Mouse (Mus musculus): Measurements from ENCODE around the gene Apof. TPM values are rescaled to one million over a fixed set of nuclear protein-coding genes. Genes with fewer than 3 reads are reported as not detected.

The Apof gene
- total and polyA plus RNA-seq, 3 experiments, result 0.66 to 1.3 (median 0.99) TPM

GRCm38 (mm10) chr10:128303126-128304021 lies 34.9 kb downstream of the Apof start, which contains the start of gene Pan2 (continued):
- TF ChIP-seq UBTF (IDR thresholded peaks at IDR 0.05; ENCODE audit: low read depth, low read length), result no peak

- no peak overlapping the region for H3K4me3 ChIP-seq (replicated peaks in 1 of 3; ENCODE audit: low read depth in 2 of 3, low read length in 2 of 3, poor library complexity in 1 of 3)
- H3K4me2 ChIP-seq (ENCODE audit: insufficient read depth, low read depth, poor library complexity, severe bottlenecking), result no peak overlapping the region
- H3K27me3 ChIP-seq (replicated peaks), result no peaks in the 10 kb centered on the region
- in situ Hi-C loops (cut with MboI; ENCODE audit: low pct_ligation_motif_present, low pct_unique_long_range_greater_than_20kb, low sequenced_read_pairs), result no loop called here
- no peaks in the 10 kb centered on the region for H3K79me2 ChIP-seq (replicated peaks; ENCODE audit: control insufficient read depth, extremely low read depth, insufficient read depth, poor library complexity, severe bottlenecking)
- peaks cover 10 to 27% of the 10 kb centered on the region in 2 experiments for H3K4me1 ChIP-seq (ENCODE audit: control insufficient read depth in 1 of 2, insufficient read depth in 2 of 2)
- no peak overlapping the region for H3K9ac ChIP-seq (ENCODE audit: insufficient read depth, low read depth)
- peak overlapping the region; percentile 53 for H3K27ac ChIP-seq (ENCODE audit: insufficient read depth, low read depth)
- dilution Hi-C loops (cut with MboI; ENCODE audit: extremely low pct_ligation_motif_present, extremely low pct_unique_long_range_greater_than_20kb, low sequenced_read_pairs), result no loop called here
- TF ChIP-seq MYC (IDR thresholded peaks at IDR 0.05; ENCODE audit: low read depth, low read length) (no peak), RAD21 (IDR thresholded peaks at IDR 0.05; ENCODE audit: low read depth, low read length) (peak; percentile 9), MAFK (IDR thresholded peaks at IDR 0.05; ENCODE audit: insufficient replicate concordance, low read length) (no peak), ZMIZ1 (IDR thresholded peaks at IDR 0.05; ENCODE audit: low read depth, low read length) (no peak), TBP (conservative IDR thresholded peaks at IDR 0.05; ENCODE audit: low read depth, low read length) (peak; percentile 58; the same call in 1 of the 2 replicates), CTCF (conservative IDR thresholded peaks at IDR 0.05 in 1 of 2, IDR thresholded peaks at IDR 0.05 in 1 of 2; ENCODE audit: low read depth in 2 of 2, low read length in 2 of 2) (peak in 1 of 2 experiments; percentile 42; a peak in 2 of 4 replicates), ZNF384 (IDR thresholded peaks at IDR 0.05; ENCODE audit: low read depth, low read length) (no peak), ZKSCAN1 (IDR thresholded peaks at IDR 0.05; ENCODE audit: borderline replicate concordance, low read depth, low read length) (no peak), TCF12 (IDR thresholded peaks at IDR 0.05; ENCODE audit: low read depth, low read length) (no peak), CHD2 (IDR thresholded peaks at IDR 0.05; ENCODE audit: low read length) (no peak), SMC3 (IDR thresholded peaks at IDR 0.05; ENCODE audit: low read depth, low read length) (peak; percentile 24; the same call in 1 of the 2 replicates)
- DNase-seq (ENCODE audit: extremely low read depth), result peak; percentile 57
- H3K36me3 ChIP-seq (replicated peaks in 1 of 2; ENCODE audit: control insufficient read depth in 1 of 2, insufficient read depth in 1 of 2, low read length in 1 of 2), result peaks cover 29 to 71% of the 10 kb centered on the region in 2 experiments
- H3K9me3 ChIP-seq (replicated peaks; ENCODE audit: low read length), result no peaks in the 10 kb centered on the region
Observed at GRCm38 (mm10) chr10:128309654-128310053, 41.2 kb downstream of the Apof start.

- DNase-seq (ENCODE audit: extremely low read depth), result peak; percentile 87
- H3K9ac ChIP-seq (ENCODE audit: insufficient read depth, low read depth), result no peak overlapping the region
- peaks cover 10 to 25% of the 10 kb centered on the region in 2 experiments for H3K4me1 ChIP-seq (ENCODE audit: control insufficient read depth in 1 of 2, insufficient read depth in 2 of 2)
- H3K36me3 ChIP-seq (replicated peaks in 1 of 2; ENCODE audit: control insufficient read depth in 1 of 2, insufficient read depth in 1 of 2, low read length in 1 of 2), result peaks cover 33 to 76% of the 10 kb centered on the region in 2 experiments
- in situ Hi-C loops (cut with MboI; ENCODE audit: low pct_ligation_motif_present, low pct_unique_long_range_greater_than_20kb, low sequenced_read_pairs), result no loop called here
- TF ChIP-seq IRF4 (IDR thresholded peaks at IDR 0.05; ENCODE audit: low read depth, low read length) (peak; percentile 5; the same call in 1 of the 2 replicates), ETS1 (conservative IDR thresholded peaks at IDR 0.05; ENCODE audit: low read depth, low read length) (peak; percentile 47), BHLHE40 (IDR thresholded peaks at IDR 0.05; ENCODE audit: low read depth, low read length) (peak; percentile 24; the same call in 1 of the 2 replicates), UBTF (IDR thresholded peaks at IDR 0.05; ENCODE audit: low read depth, low read length) (no peak), TCF12 (IDR thresholded peaks at IDR 0.05; ENCODE audit: low read depth, low read length) (no peak), KAT2A (IDR thresholded peaks at IDR 0.05; ENCODE audit: insufficient replicate concordance, low read length) (0 out of 2 replicates have a peak, but pooled peaks have one; percentile 24)
- no peaks in the 10 kb centered on the region for H3K9me3 ChIP-seq (replicated peaks; ENCODE audit: low read length)
- H3K4me3 ChIP-seq (replicated peaks in 1 of 3; ENCODE audit: low read depth in 2 of 3, low read length in 2 of 3, poor library complexity in 1 of 3), result no peak overlapping the region
- no peaks in the 10 kb centered on the region for H3K79me2 ChIP-seq (replicated peaks; ENCODE audit: control insufficient read depth, extremely low read depth, insufficient read depth, poor library complexity, severe bottlenecking)
- H3K27me3 ChIP-seq (replicated peaks), result no peaks in the 10 kb centered on the region
- dilution Hi-C loops (cut with MboI; ENCODE audit: extremely low pct_ligation_motif_present, extremely low pct_unique_long_range_greater_than_20kb, low sequenced_read_pairs), result no loop called here
- H3K27ac ChIP-seq (ENCODE audit: insufficient read depth, low read depth), result no peak overlapping the region
- H3K4me2 ChIP-seq (ENCODE audit: insufficient read depth, low read depth, poor library complexity, severe bottlenecking), result no peak overlapping the region
Observed at GRCm38 (mm10) chr10:128310177-128310576, 41.7 kb downstream of the Apof start.
